Mouse (Mus musculus) thymus, postnatal 0 days (tissue): ENCODE measurements around the gene Mapt. TPM values are rescaled to one million over a fixed set of nuclear protein-coding genes. Genes with fewer than 3 reads are reported as not detected.
A peak's percentile ranks its signal among the peaks of the same experiment; 100 is the strongest.

Experiments used
- DNase-seq: peaks from one replicate; pipeline ENCODE4 v3.0.0-alpha.2; 2015; ENCODE audit warnings: low spot score
- polyA plus RNA-seq: library from polyadenylated mRNA; unstranded; fragments of >200 nt; fragmentation: Nextera tagmentation; extraction: Ambion mirVana; gene quantifications from 2 replicates; pipeline ENCODE4 v1.2.1, GENCODE M21; 2015

Gene Mapt
- polyA plus RNA-seq, 1 experiment from 2014 or later, result 0.61 TPM

GRCm38 (mm10) chr11:104272352-104272751 lies 41.2 kb downstream of the Mapt start:
- no peak for DNase-seq

- no peak for DNase-seq
Measured at GRCm38 (mm10) chr11:104275765-104276164, 44.6 kb downstream of the Mapt start.

- DNase-seq, result peak; percentile 39
Measured at GRCm38 (mm10) chr11:104278222-104278621, 47.0 kb downstream of the Mapt start.

- DNase-seq, result no peak
Measured at GRCm38 (mm10) chr11:104279049-104279448, 47.9 kb downstream of the Mapt start.

GRCm38 (mm10) chr11:104279538-104279937 lies 48.3 kb downstream of the Mapt start:
- DNase-seq, result no peak

GRCm38 (mm10) chr11:104281501-104281900 lies 50.3 kb downstream of the Mapt start:
- no peak for DNase-seq

GRCm38 (mm10) chr11:104287113-104287512 lies 55.9 kb downstream of the Mapt start:
- no peak for DNase-seq

GRCm38 (mm10) chr11:104288835-104289198 lies 57.6 kb downstream of the Mapt start:
- no peak for DNase-seq

- peak; percentile 83 for DNase-seq
Measured at GRCm38 (mm10) chr11:104289199-104290031, 58.2 kb downstream of the Mapt start.

GRCm38 (mm10) chr11:104292443-104293220 lies 61.4 kb downstream of the Mapt start:
- no peak for DNase-seq

- no peak for DNase-seq
Measured at GRCm38 (mm10) chr11:104293241-104293640, 62.1 kb downstream of the Mapt start.

GRCm38 (mm10) chr11:104295145-104295544 lies 64.0 kb downstream of the Mapt start:
- DNase-seq, result no peak

GRCm38 (mm10) chr11:104295656-104296055 lies 64.5 kb downstream of the Mapt start:
- DNase-seq, result no peak

- no peak for DNase-seq
Measured at GRCm38 (mm10) chr11:104297671-104298070, 66.5 kb downstream of the Mapt start.

- no peak for DNase-seq
Measured at GRCm38 (mm10) chr11:104302628-104303027, 71.4 kb downstream of the Mapt start.

- no peak for DNase-seq
Measured at GRCm38 (mm10) chr11:104303088-104303960, 72.1 kb downstream of the Mapt start.

- no peak for DNase-seq
Measured at GRCm38 (mm10) chr11:104305711-104306110, 74.5 kb downstream of the Mapt start.

GRCm38 (mm10) chr11:104306483-104306882 lies 75.3 kb downstream of the Mapt start:
- no peak for DNase-seq

- DNase-seq, result no peak
Measured at GRCm38 (mm10) chr11:104307136-104307535, 75.9 kb downstream of the Mapt start.

- no peak for DNase-seq
Measured at GRCm38 (mm10) chr11:104309377-104310225, 78.4 kb downstream of the Mapt start.
